Mouse (Mus musculus): ENCODE data around the gene Olfr1532-ps1. TPM values are rescaled to one million over a fixed set of nuclear protein-coding genes. Genes with fewer than 3 reads are reported as not detected.

Gene Olfr1532-ps1
- polyA plus RNA-seq, 1 experiment from 2014 or later: not detected

Other genes with a start within 250 kb of the Olfr1532-ps1 start
- not detected in 2 replicates for gene Olfr693, start 227.4 kb upstream of the Olfr1532-ps1 start, polyA plus RNA-seq (2014; fragmentation: Nextera tagmentation; extraction: Ambion mirVana)
- gene Olfr694, start 216.2 kb upstream of the Olfr1532-ps1 start, polyA plus RNA-seq (2014; fragmentation: Nextera tagmentation; extraction: Ambion mirVana): not detected in 2 replicates
- not detected in 2 replicates for gene Olfr695, start 191.6 kb upstream of the Olfr1532-ps1 start, polyA plus RNA-seq (2014; fragmentation: Nextera tagmentation; extraction: Ambion mirVana)
- not detected in 2 replicates for gene Olfr697, start 165.6 kb upstream of the Olfr1532-ps1 start, polyA plus RNA-seq (2014; fragmentation: Nextera tagmentation; extraction: Ambion mirVana)
- not detected in 2 replicates for gene Olfr698, start 152.6 kb upstream of the Olfr1532-ps1 start, polyA plus RNA-seq (2014; fragmentation: Nextera tagmentation; extraction: Ambion mirVana)
- gene Olfr699, start 114.8 kb upstream of the Olfr1532-ps1 start, polyA plus RNA-seq (2014; fragmentation: Nextera tagmentation; extraction: Ambion mirVana): not detected in 2 replicates
- not detected in 2 replicates for gene Olfr700, start 99.2 kb upstream of the Olfr1532-ps1 start, polyA plus RNA-seq (2014; fragmentation: Nextera tagmentation; extraction: Ambion mirVana)
- not detected in 2 replicates for gene Olfr701, start 93.9 kb upstream of the Olfr1532-ps1 start, polyA plus RNA-seq (2014; fragmentation: Nextera tagmentation; extraction: Ambion mirVana)
- gene Olfr702, start 74.1 kb upstream of the Olfr1532-ps1 start, polyA plus RNA-seq (2014; fragmentation: Nextera tagmentation; extraction: Ambion mirVana): not detected in 2 replicates
- not detected in 2 replicates for gene Olfr703, start 64.6 kb upstream of the Olfr1532-ps1 start, polyA plus RNA-seq (2014; fragmentation: Nextera tagmentation; extraction: Ambion mirVana)
- gene Olfr704, start 44.8 kb upstream of the Olfr1532-ps1 start, polyA plus RNA-seq (2014; fragmentation: Nextera tagmentation; extraction: Ambion mirVana): not detected in 2 replicates
- not detected in 2 replicates for gene Olfr705, start 31.1 kb upstream of the Olfr1532-ps1 start, polyA plus RNA-seq (2014; fragmentation: Nextera tagmentation; extraction: Ambion mirVana)
- not detected in 2 replicates for gene Olfr706, start 19.8 kb upstream of the Olfr1532-ps1 start, polyA plus RNA-seq (2014; fragmentation: Nextera tagmentation; extraction: Ambion mirVana)
- not detected in 2 replicates for gene Olfr707, start 6.8 kb upstream of the Olfr1532-ps1 start, polyA plus RNA-seq (2014; fragmentation: Nextera tagmentation; extraction: Ambion mirVana)
- gene Olfr709-ps1, start 24.2 kb downstream of the Olfr1532-ps1 start, polyA plus RNA-seq (2014; fragmentation: Nextera tagmentation; extraction: Ambion mirVana): not detected in 2 replicates
- gene Olfr710, start 40.3 kb downstream of the Olfr1532-ps1 start, polyA plus RNA-seq (2014; fragmentation: Nextera tagmentation; extraction: Ambion mirVana): not detected in 2 replicates
- gene Olfr6, start 55.9 kb downstream of the Olfr1532-ps1 start, polyA plus RNA-seq (2014; fragmentation: Nextera tagmentation; extraction: Ambion mirVana): not detected in 2 replicates
- not detected in 2 replicates for gene Olfr711, start 67.5 kb downstream of the Olfr1532-ps1 start, polyA plus RNA-seq (2014; fragmentation: Nextera tagmentation; extraction: Ambion mirVana)
- gene Olfr2, start 98.1 kb downstream of the Olfr1532-ps1 start, polyA plus RNA-seq (2014; fragmentation: Nextera tagmentation; extraction: Ambion mirVana): not detected in 2 replicates
- not detected in 2 replicates for gene Olfr713, start 123.2 kb downstream of the Olfr1532-ps1 start, polyA plus RNA-seq (2014; fragmentation: Nextera tagmentation; extraction: Ambion mirVana)
- not detected in 2 replicates for gene Olfr714, start 163.0 kb downstream of the Olfr1532-ps1 start, polyA plus RNA-seq (2014; fragmentation: Nextera tagmentation; extraction: Ambion mirVana)
- gene Olfr17, start 185.2 kb downstream of the Olfr1532-ps1 start, polyA plus RNA-seq (2014; fragmentation: Nextera tagmentation; extraction: Ambion mirVana): not detected in 2 replicates
- gene Olfr715b, start 202.4 kb downstream of the Olfr1532-ps1 start, polyA plus RNA-seq (2014; fragmentation: Nextera tagmentation; extraction: Ambion mirVana): not detected in 2 replicates
- gene Olfr715, start 223.1 kb downstream of the Olfr1532-ps1 start, polyA plus RNA-seq (2014; fragmentation: Nextera tagmentation; extraction: Ambion mirVana): not detected in 2 replicates
- not detected in 2 replicates for gene Olfr716, start 230.3 kb downstream of the Olfr1532-ps1 start, polyA plus RNA-seq (2014; fragmentation: Nextera tagmentation; extraction: Ambion mirVana)

Measured in hindbrain, embryonic 11.5 days (tissue).